9 mouse cellular contexts compared by ENCODE assay signal in the genomic region with DNA sequence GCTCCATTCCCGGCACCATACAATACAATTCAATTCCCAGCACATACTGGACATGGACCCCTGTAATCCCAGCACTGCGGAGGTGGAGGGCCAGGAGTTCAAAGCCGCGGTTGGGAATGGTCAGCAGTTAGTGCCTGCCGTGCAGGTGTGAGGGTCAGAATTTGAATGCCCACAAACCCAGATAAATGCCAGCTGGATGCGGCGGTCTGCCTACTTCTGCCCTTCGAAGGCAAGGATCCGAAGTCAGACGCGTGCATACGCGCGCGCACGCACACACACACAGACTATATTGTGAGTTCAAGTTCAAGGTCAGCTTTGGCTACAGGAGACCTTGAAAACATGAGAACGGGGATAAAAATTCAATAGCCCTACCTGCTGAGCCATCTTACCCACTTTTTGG. TPM values are rescaled to one million over a fixed set of nuclear protein-coding genes. Genes with fewer than 3 reads are reported as not detected.
DNase-seq lines count a peak whose midpoint lies in the region; ATAC-seq and TF ChIP-seq lines count a peak whose summit lies in the region.
"Had no signal": no experiment of that assay in that cellular context is flagged by ENCODE, and none has a peak within 500 bp of the region (broad histone marks: within the 10 kb centered on the region; RNA-seq: fewer than 3 reads in every experiment).

No protein-coding gene starts in this region.

- no peak for TF ChIP-seq CTCF in E14TG2a.4 (conservative IDR thresholded peaks at IDR 0.05; ENCODE audit: low read length)

- peak overlapping the region; percentile 65; the same call in 1 of the 2 replicates for H3K27ac ChIP-seq in forebrain, embryonic 14.5 days (ENCODE audit: low read depth, low read length)
- H3K27ac ChIP-seq in liver, embryonic 13.5 days, result peak overlapping the region; percentile 87; the same call in 1 of the 2 replicates

- peak overlapping the region; percentile 83 for H3K4me2 ChIP-seq in forebrain, embryonic 14.5 days (ENCODE audit: low read length)
- H3K4me2 ChIP-seq in liver, embryonic 13.5 days, result peak overlapping the region; percentile 95

- H3K4me3 ChIP-seq in E14TG2a.4 (replicated peaks; ENCODE audit: low read length), result peak overlapping the region; percentile 98
- peak overlapping the region; percentile 76 for H3K4me3 ChIP-seq in forebrain, embryonic 14.5 days (ENCODE audit: low read depth, low read length)
- H3K4me3 ChIP-seq in liver, embryonic 13.5 days (replicated peaks), result peak overlapping the region; percentile 89

- peaks cover 28% of the 10 kb centered on the region for H3K36me3 ChIP-seq in E14TG2a.4 (ENCODE audit: insufficient read depth, low read length)
- H3K36me3 ChIP-seq in forebrain, embryonic 14.5 days (ENCODE audit: control insufficient read depth, insufficient read depth, low read length), result peaks cover 26% of the 10 kb centered on the region
- H3K36me3 ChIP-seq in liver, embryonic 13.5 days, result peaks cover 27% of the 10 kb centered on the region

- no peaks in the 10 kb centered on the region for H3K9me3 ChIP-seq in E14TG2a.4 (ENCODE audit: low read length)
- H3K9me3 ChIP-seq in forebrain, embryonic 14.5 days (replicated peaks; ENCODE audit: control insufficient read depth, low read length), result no peaks in the 10 kb centered on the region
- H3K9me3 ChIP-seq in liver, embryonic 13.5 days (replicated peaks), result no peaks in the 10 kb centered on the region

- no peak for ATAC-seq in forebrain, embryonic 14.5 days
- no peak for ATAC-seq in liver, embryonic 13.5 days (ENCODE audit: low read depth)

- H3K27me3 ChIP-seq in E14TG2a.4 (ENCODE audit: insufficient read depth, low read length), result peaks cover 5% of the 10 kb centered on the region; the same call in 1 of the 2 replicates
- no peaks in the 10 kb centered on the region for H3K27me3 ChIP-seq in forebrain, embryonic 14.5 days (replicated peaks; ENCODE audit: control insufficient read depth, insufficient read depth, low read length)
- H3K27me3 ChIP-seq in liver, embryonic 13.5 days, result no peaks in the 10 kb centered on the region

- 68% methylated on average over 17 of the region's 17 CpGs for WGBS in forebrain, embryonic 14.5 days
- WGBS in liver, embryonic 13.5 days (ENCODE audit: insufficient replicate concordance), result 64% methylated on average over 17 of the region's 17 CpGs

- intact Hi-C loops in heart, postnatal 10 days (cut with DNase I), result no loop called here

- DNase-seq in heart, adult 11 months, result peak; percentile 92
- DNase-seq in heart, postnatal 10 days, result no peak
- no peak for DNase-seq in forebrain, embryonic 14.5 days (ENCODE audit: low spot score)
- DNase-seq in liver, embryonic 13.5 days, result no peak
- no peak for DNase-seq in embryo, embryonic 9.5 days (ENCODE audit: extremely low spot score)
- no peak for DNase-seq in embryo, embryonic 10.5 days (ENCODE audit: low spot score)
- no peak for DNase-seq in ovary, postnatal 36 days (ENCODE audit: low spot score)

- H3K9ac ChIP-seq in forebrain, embryonic 14.5 days (ENCODE audit: low read length), result peak overlapping the region; percentile 72
- H3K9ac ChIP-seq in liver, embryonic 13.5 days, result peak overlapping the region; percentile 90

- H3K4me1 ChIP-seq in E14TG2a.4 (replicated peaks; ENCODE audit: low read depth, low read length), result peaks cover 55% of the 10 kb centered on the region
- peaks cover 14% of the 10 kb centered on the region for H3K4me1 ChIP-seq in forebrain, embryonic 14.5 days (ENCODE audit: control insufficient read depth, insufficient read depth, low read length)
- H3K4me1 ChIP-seq in liver, embryonic 13.5 days (replicated peaks), result peaks cover 25% of the 10 kb centered on the region

RNA-seq across cellular contexts. Expression of gene 2310039H08Rik, which starts 0.8 kb away (rescaled TPM):
- total RNA-seq in heart, postnatal 10 days (2021), result 10 to 100 TPM; 26.8 to 28.2 TPM
- polyA plus RNA-seq in forebrain, embryonic 14.5 days (2014; fragmentation: Nextera tagmentation; extraction: Ambion mirVana), result 63.9 and 89.9 TPM in 2 replicates
- polyA plus RNA-seq in liver, embryonic 13.5 days (2015; fragmentation: Nextera tagmentation; extraction: Ambion mirVana), result 44.5 and 51.4 TPM in 2 replicates

RNA-seq across cellular contexts. Expression of gene Ptcra, which starts 8.1 kb away (rescaled TPM):
- not detected for total RNA-seq in heart, postnatal 10 days (2021)
- 0.22 TPM in 1 of 2 replicates, not detected in the other for polyA plus RNA-seq in forebrain, embryonic 14.5 days (2014; fragmentation: Nextera tagmentation; extraction: Ambion mirVana)
- 0.30 and 0.32 TPM in 2 replicates for polyA plus RNA-seq in liver, embryonic 13.5 days (2015; fragmentation: Nextera tagmentation; extraction: Ambion mirVana)
- total RNA-seq: gastrocnemius, adult 8-10 months had no signal

RNA-seq across cellular contexts. Expression of gene Rpl7l1, which starts 10.9 kb away (rescaled TPM):
- total RNA-seq in heart, postnatal 10 days (2021), result 10 to 100 TPM; 58.6 to 69.7 TPM
- polyA plus RNA-seq in forebrain, embryonic 14.5 days (2014; fragmentation: Nextera tagmentation; extraction: Ambion mirVana), result 108 and 110 TPM in 2 replicates
- polyA plus RNA-seq in liver, embryonic 13.5 days (2015; fragmentation: Nextera tagmentation; extraction: Ambion mirVana), result 108 and 131 TPM in 2 replicates

RNA-seq across cellular contexts. Expression of gene Cnpy3, which starts 19.6 kb away (rescaled TPM):
- 10 to 100 TPM; 23.9 to 25.8 TPM for total RNA-seq in heart, postnatal 10 days (2021)
- polyA plus RNA-seq in forebrain, embryonic 14.5 days (2014; fragmentation: Nextera tagmentation; extraction: Ambion mirVana), result 54.1 and 57.5 TPM in 2 replicates
- polyA plus RNA-seq in liver, embryonic 13.5 days (2015; fragmentation: Nextera tagmentation; extraction: Ambion mirVana), result 30.2 and 30.9 TPM in 2 replicates

RNA-seq across cellular contexts. Expression of gene Gnmt, which starts 42.6 kb away (rescaled TPM):
- under 1 TPM; 0.32 to 0.93 TPM for total RNA-seq in heart, postnatal 10 days (2021)
- polyA plus RNA-seq in forebrain, embryonic 14.5 days (2014; fragmentation: Nextera tagmentation; extraction: Ambion mirVana), result 0.58 and 0.79 TPM in 2 replicates
- 11.0 and 11.7 TPM in 2 replicates for polyA plus RNA-seq in liver, embryonic 13.5 days (2015; fragmentation: Nextera tagmentation; extraction: Ambion mirVana)
